Mouse (Mus musculus) spleen, adult 2 months (tissue): Measurements from ENCODE around the gene Fcgr1.

ENCODE experiments used
- CTCF ChIP-seq: fragments of 200-500 bp; IDR thresholded peaks from 2 replicates; pipeline ENCODE4 v1.5.1; 2011; ENCODE audit warnings: mild to moderate bottlenecking, inconsistent platforms; ENCODE audit not compliant: insufficient read depth, insufficient read length, insufficient replicate concordance; ENCODE audit errors: extremely low read depth
- POLR2A ChIP-seq: fragments of 200-500 bp; IDR thresholded peaks from 2 replicates; pipeline ENCODE4 v1.6.1; 2011; ENCODE audit warnings: low read depth, low read length, inconsistent platforms

DNA sequence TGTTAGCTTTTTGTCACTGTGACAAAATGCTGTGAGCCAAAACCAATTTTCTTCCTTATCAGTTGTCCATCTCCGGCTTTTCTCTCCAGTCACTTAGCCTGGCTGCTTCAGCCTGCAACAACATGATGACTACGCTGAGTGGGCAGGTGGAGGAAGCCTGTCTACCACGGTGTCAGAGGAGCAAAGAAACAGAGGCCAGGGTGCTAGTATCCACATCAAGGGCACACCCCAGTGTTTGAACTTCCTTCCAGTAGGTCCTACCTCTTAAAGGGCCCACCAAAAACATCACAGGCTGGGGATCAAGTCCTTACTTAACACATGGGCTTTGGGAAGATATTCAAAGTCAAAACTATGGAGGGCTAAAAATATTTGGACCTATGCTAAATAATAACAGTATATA, 15.7 kb upstream of the Fcgr1 start:
- TF ChIP-seq CTCF = no peak
- TF ChIP-seq POLR2A = no peak
